Mouse (Mus musculus) bone marrow, adult 2 months (tissue): ENCODE measurements around the gene Cpne9.

ENCODE experiments used
- CTCF ChIP-seq: fragments of 200-500 bp; IDR thresholded peaks from 2 replicates; pipeline ENCODE4 v1.5.1; 2011; ENCODE audit warnings: low read length, control low read depth; ENCODE audit not compliant: control insufficient read depth, insufficient read depth
- POLR2A ChIP-seq: fragments of 200-500 bp; IDR thresholded peaks from 2 replicates; pipeline ENCODE4 v1.6.1; 2011; ENCODE audit warnings: low read depth, mild to moderate bottlenecking, control low read depth, low read length, borderline replicate concordance; ENCODE audit not compliant: control insufficient read depth

GRCm38 (mm10) chr6:113284931-113285330, 2.8 kb downstream of the Cpne9 start:
- TF ChIP-seq POLR2A, result no peak
- TF ChIP-seq CTCF, result no peak
